Comparison of ENCODE assay signal across 7 mouse cellular contexts in the genomic region with DNA sequence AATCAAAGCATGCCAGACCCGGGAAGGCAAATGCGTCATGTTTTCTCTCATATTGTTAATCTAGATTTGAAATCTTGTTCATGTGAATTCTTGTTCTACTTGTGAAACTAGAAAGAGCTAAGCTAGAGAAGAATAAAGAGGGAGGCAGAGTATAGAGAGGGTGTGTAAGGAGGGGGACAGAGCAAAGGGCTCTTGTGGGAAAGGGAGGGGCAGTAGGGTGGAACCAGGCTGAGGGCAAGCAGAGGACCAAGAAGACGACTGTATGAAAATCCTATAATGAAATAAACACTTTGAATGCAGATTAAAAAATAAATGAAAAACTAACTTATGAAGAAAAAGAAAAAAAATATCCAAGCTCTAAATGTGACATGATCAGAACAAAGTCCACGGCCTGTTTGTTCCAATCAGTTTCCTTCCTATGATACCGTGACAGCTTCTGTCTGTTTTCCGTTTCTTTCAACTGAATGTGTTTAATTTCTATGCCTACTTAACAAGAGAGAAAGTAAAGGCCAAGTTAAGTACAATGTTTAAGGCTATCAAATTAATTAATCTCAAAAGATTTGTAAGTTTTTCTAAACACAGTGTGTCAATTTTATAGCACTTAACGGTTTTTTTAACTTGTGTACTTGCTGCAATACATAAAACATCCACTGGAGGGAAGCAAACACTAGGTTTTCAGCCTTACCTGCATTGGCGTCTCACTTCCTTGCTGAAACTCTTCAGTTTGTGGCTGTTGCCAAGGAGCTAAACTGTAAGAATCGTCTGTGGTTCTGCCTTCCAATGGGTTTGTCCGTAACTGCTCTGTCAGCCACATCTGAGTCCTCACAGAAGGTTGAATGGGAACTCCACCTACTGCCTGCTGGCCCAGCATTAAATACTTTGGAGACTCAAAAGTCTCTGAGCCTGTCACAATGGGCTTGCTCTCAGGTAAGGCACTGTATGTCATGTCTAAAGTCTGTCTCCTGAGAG. TPM values are rescaled to one million over a fixed set of nuclear protein-coding genes. Genes with fewer than 3 reads are reported as not detected.
DNase-seq lines count a peak whose midpoint lies in the region; ATAC-seq and TF ChIP-seq lines count a peak whose summit lies in the region.

No protein-coding gene starts in this region.

- no peaks in the 10 kb centered on the region for H3K9me3 ChIP-seq in lung, postnatal 0 days (ENCODE audit: low read length)

- DNase-seq in CD4-positive, CD25-positive, alpha-beta regulatory T cell, adult 2 months (ENCODE audit: low read depth, low spot score): peak; percentile 89
- DNase-seq in NIH3T3 (ENCODE audit: low read depth): peak; percentile 90
- DNase-seq in cerebellum, postnatal 36 days: peak; percentile 16 to 59
- DNase-seq in heart, postnatal 10 days: peak; percentile 72 to 88
- peak; percentile 9 to 27 for DNase-seq in kidney, postnatal 4 days
- peak; percentile 87 for DNase-seq in lung, postnatal 0 days (ENCODE audit: low spot score)
- peak; percentile 80 for DNase-seq in retina, postnatal 1 day

- peaks cover 4% of the 10 kb centered on the region; the same call in 1 of the 2 replicates for H3K36me3 ChIP-seq in lung, postnatal 0 days (ENCODE audit: insufficient read depth, low read length)

- WGBS in lung, postnatal 0 days: 53% methylated on average over 10 of the region's 10 CpGs

- ATAC-seq in lung, postnatal 0 days: peak; percentile 64

- peak; percentile 87 for TF ChIP-seq CTCF in lung, postnatal 0 days (IDR thresholded peaks at IDR 0.05)

- H3K27me3 ChIP-seq in lung, postnatal 0 days (replicated peaks; ENCODE audit: insufficient read depth, low read length): no peaks in the 10 kb centered on the region

- no peak overlapping the region for H3K4me3 ChIP-seq in lung, postnatal 0 days (ENCODE audit: low read depth, low read length)

- H3K27ac ChIP-seq in lung, postnatal 0 days (ENCODE audit: low read length): no peak overlapping the region

- H3K9ac ChIP-seq in lung, postnatal 0 days (replicated peaks; ENCODE audit: low read depth): no peak overlapping the region

- no peak for TF ChIP-seq EP300 in lung, postnatal 0 days (IDR thresholded peaks at IDR 0.05)

- intact Hi-C loops in heart, postnatal 10 days (cut with DNase I): loop anchor here (1.0 to 10.0 kb wide), 5 partner anchors 31 to 447 kb away; partner anchors contain the start of gene Cep85l

- no peak overlapping the region for H3K4me2 ChIP-seq in lung, postnatal 0 days (replicated peaks; ENCODE audit: low read depth, low read length)

- no peaks in the 10 kb centered on the region; the same call in 1 of the 2 replicates for H3K4me1 ChIP-seq in lung, postnatal 0 days (ENCODE audit: insufficient read depth, low read depth, low read length)

RNA-seq across cellular contexts. Expression of gene Pln, which starts 10.6 kb away (rescaled TPM):
- total RNA-seq in heart, postnatal 10 days (2021): 1,000 to 10,000 TPM; 4,397 to 5,124 TPM
- 1.9 and 2.3 TPM in 2 replicates for polyA plus RNA-seq in lung, postnatal 0 days (2015; fragmentation: Nextera tagmentation; extraction: Ambion mirVana)

RNA-seq across cellular contexts. Expression of gene Cep85l, which starts 31.7 kb away (rescaled TPM):
- 10 to 100 TPM; 18.8 to 20.9 TPM for total RNA-seq in heart, postnatal 10 days (2021)
- 10.8 and 11.0 TPM in 2 replicates for polyA plus RNA-seq in lung, postnatal 0 days (2015; fragmentation: Nextera tagmentation; extraction: Ambion mirVana)

Comparison
In these comparisons a context has a peak if more than half of its experiments do, and no peak if none do; other contexts are left out.
1. DNase-seq: peak in every context shown above with its lines; median percentile 90 in NIH3T3; 89 in CD4-positive, CD25-positive, alpha-beta regulatory T cell, adult 2 months; 87 in lung, postnatal 0 days; 80 in heart, postnatal 10 days; 80 in retina, postnatal 1 day; 38 in cerebellum, postnatal 36 days; 18 in kidney, postnatal 4 days.